Comparison of ENCODE assay signal across 9 mouse cellular contexts in the genomic region with DNA sequence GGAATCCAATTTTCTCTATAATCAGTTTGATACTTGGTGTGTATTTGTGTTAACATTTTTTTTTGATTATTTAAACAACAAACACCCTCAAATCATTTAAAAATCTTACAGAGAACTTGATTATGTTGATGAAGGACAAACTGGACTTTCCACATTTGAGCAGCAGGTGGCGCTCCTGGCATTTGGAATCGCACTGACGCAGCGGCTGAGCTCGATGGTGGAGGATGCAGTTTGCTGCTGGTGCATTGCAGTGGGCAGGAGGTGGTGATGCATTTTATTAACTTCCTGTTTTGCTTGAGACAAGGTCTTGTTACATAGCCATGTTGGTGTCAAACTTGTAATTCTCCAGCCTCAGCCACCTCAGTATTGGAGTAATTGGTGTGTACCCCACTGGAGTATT. TPM values are rescaled to one million over a fixed set of nuclear protein-coding genes. Genes with fewer than 3 reads are reported as not detected.
DNase-seq lines count a peak whose midpoint lies in the region; ATAC-seq and TF ChIP-seq lines count a peak whose summit lies in the region.
"Had no signal": no experiment of that assay in that cellular context is flagged by ENCODE, and none has a peak within 500 bp of the region (broad histone marks: within the 10 kb centered on the region; RNA-seq: fewer than 3 reads in every experiment).

No protein-coding gene starts in this region.

- no peak for ATAC-seq in heart, embryonic 11.5 days (replicated peaks; ENCODE audit: insufficient number of reproducible peaks, low FRiP score, low TSS enrichment)
- peak; percentile 58; the same call in 1 of the 2 replicates for ATAC-seq in limb, embryonic 14.5 days (ENCODE audit: low FRiP score, low read depth)
- peak; percentile 45; the same call in 1 of the 2 replicates for ATAC-seq in stomach, postnatal 0 days (ENCODE audit: low FRiP score, low TSS enrichment)

- no peaks in the 10 kb centered on the region for H3K27me3 ChIP-seq in heart, adult 2 months (ENCODE audit: control insufficient read depth, insufficient read depth, low read length)
- peaks cover 5% of the 10 kb centered on the region for H3K27me3 ChIP-seq in heart, embryonic 11.5 days (ENCODE audit: control insufficient read depth, insufficient read depth, low read length)
- H3K27me3 ChIP-seq in limb, embryonic 14.5 days (ENCODE audit: control insufficient read depth, insufficient read depth, low read length), result 0 out of 2 replicates have a peak, but pooled peaks cover 2% of the 10 kb centered on the region
- no peaks in the 10 kb centered on the region for H3K27me3 ChIP-seq in stomach, postnatal 0 days (ENCODE audit: control insufficient read depth, insufficient read depth, low read length)

- H3K4me3 ChIP-seq in heart, adult 2 months, result no peak overlapping the region
- no peak overlapping the region for H3K4me3 ChIP-seq in heart, embryonic 11.5 days (ENCODE audit: low read depth, low read length)
- no peak overlapping the region for H3K4me3 ChIP-seq in limb, embryonic 14.5 days (replicated peaks; ENCODE audit: low read length)
- H3K4me3 ChIP-seq in stomach, postnatal 0 days (ENCODE audit: low read depth, low read length), result no peak overlapping the region
- H3K4me3 ChIP-seq: lung, embryonic 15.5 days had no signal

- H3K4me1 ChIP-seq in heart, adult 2 months (ENCODE audit: control insufficient read depth, insufficient read depth, low read length), result no peaks in the 10 kb centered on the region
- H3K4me1 ChIP-seq in heart, embryonic 11.5 days (ENCODE audit: control insufficient read depth, insufficient read depth, low read length), result no peaks in the 10 kb centered on the region
- H3K4me1 ChIP-seq in limb, embryonic 14.5 days (ENCODE audit: control insufficient read depth, insufficient read depth, low read length), result no peaks in the 10 kb centered on the region
- H3K4me1 ChIP-seq in stomach, postnatal 0 days (replicated peaks; ENCODE audit: control insufficient read depth, insufficient read depth), result no peaks in the 10 kb centered on the region
- H3K4me1 ChIP-seq: lung, embryonic 15.5 days had no signal

- H3K9me3 ChIP-seq in heart, embryonic 11.5 days (replicated peaks; ENCODE audit: control insufficient read depth, low read length), result no peaks in the 10 kb centered on the region
- H3K9me3 ChIP-seq in limb, embryonic 14.5 days (ENCODE audit: control insufficient read depth, low read length), result no peaks in the 10 kb centered on the region
- no peaks in the 10 kb centered on the region for H3K9me3 ChIP-seq in stomach, postnatal 0 days (ENCODE audit: control insufficient read depth, low read length)
- H3K9me3 ChIP-seq: lung, embryonic 15.5 days had no signal

- DNase-seq in heart, adult 2 months, result peak; percentile 33 to 71
- DNase-seq in cerebellum, adult 8-10 months, result peak; percentile 70
- DNase-seq in frontal cortex, postnatal 25 days (ENCODE audit: low spot score in 2 of 2), result peak; percentile 68 to 72
- DNase-seq in kidney, adult 18-20 months, result peak; percentile 63
- peak; percentile 76 for DNase-seq in limb, embryonic 14.5 days (ENCODE audit: low spot score)
- peak; percentile 79 for DNase-seq in neural tube, embryonic 10.5 days (ENCODE audit: extremely low spot score, low spot score)
- DNase-seq in stomach, postnatal 0 days (ENCODE audit: low spot score), result peak; percentile 82

- H3K27ac ChIP-seq in heart, adult 2 months, result no peak overlapping the region
- no peak overlapping the region for H3K27ac ChIP-seq in heart, embryonic 11.5 days (ENCODE audit: low read depth, low read length)
- no peak overlapping the region for H3K27ac ChIP-seq in limb, embryonic 14.5 days (replicated peaks; ENCODE audit: low read depth, low read length)
- no peak overlapping the region for H3K27ac ChIP-seq in stomach, postnatal 0 days (replicated peaks)
- H3K27ac ChIP-seq: lung, embryonic 15.5 days had no signal

- intact Hi-C loops in heart, adult 2 months (cut with DNase I), result no loop called here

- no peaks in the 10 kb centered on the region for H3K36me3 ChIP-seq in heart, adult 2 months (ENCODE audit: control insufficient read depth, insufficient read depth, low read length)
- no peaks in the 10 kb centered on the region for H3K36me3 ChIP-seq in heart, embryonic 11.5 days (ENCODE audit: control insufficient read depth, insufficient read depth, low read length)
- no peaks in the 10 kb centered on the region for H3K36me3 ChIP-seq in limb, embryonic 14.5 days (ENCODE audit: control insufficient read depth, insufficient read depth, low read length)
- no peaks in the 10 kb centered on the region for H3K36me3 ChIP-seq in stomach, postnatal 0 days (ENCODE audit: control insufficient read depth, insufficient read depth, low read length)
- H3K36me3 ChIP-seq: lung, embryonic 15.5 days had no signal

- peak; percentile 82 for TF ChIP-seq CTCF in heart, adult 2 months (IDR thresholded peaks at IDR 0.05)
- TF ChIP-seq CTCF in stomach, postnatal 0 days (IDR thresholded peaks at IDR 0.05; ENCODE audit: low read depth), result peak; percentile 95

- 0 out of 2 replicates have a peak, but pooled peaks have one; percentile 27 for TF ChIP-seq EP300 in heart, adult 2 months (IDR thresholded peaks at IDR 0.05; ENCODE audit: insufficient read depth, low read depth, low read length)
- TF ChIP-seq EP300 in stomach, postnatal 0 days (optimal IDR thresholded peaks at IDR 0.05), result no peak

- no peak overlapping the region for H3K4me2 ChIP-seq in heart, embryonic 11.5 days
- no peak overlapping the region for H3K4me2 ChIP-seq in limb, embryonic 14.5 days (replicated peaks; ENCODE audit: low read depth, low read length, severe bottlenecking)
- no peak overlapping the region for H3K4me2 ChIP-seq in stomach, postnatal 0 days (replicated peaks; ENCODE audit: low read depth)
- H3K4me2 ChIP-seq: lung, embryonic 15.5 days had no signal

- H3K9ac ChIP-seq in heart, adult 2 months (ENCODE audit: low read depth, low read length), result no peak overlapping the region
- no peak overlapping the region for H3K9ac ChIP-seq in heart, embryonic 11.5 days (ENCODE audit: low read depth, low read length)
- no peak overlapping the region for H3K9ac ChIP-seq in limb, embryonic 14.5 days (ENCODE audit: low read depth, low read length, severe bottlenecking)
- H3K9ac ChIP-seq in stomach, postnatal 0 days (ENCODE audit: low read length), result no peak overlapping the region
- H3K9ac ChIP-seq: lung, embryonic 15.5 days had no signal

- no peak for TF ChIP-seq POLR2A in heart, adult 2 months (IDR thresholded peaks at IDR 0.05; ENCODE audit: insufficient read depth, low read depth, low read length)
- no peak for TF ChIP-seq POLR2A in limb, embryonic 14.5 days (IDR thresholded peaks at IDR 0.05; ENCODE audit: borderline replicate concordance, extremely low read depth, insufficient read depth, insufficient read length)

- WGBS in heart, adult 2 months, result under 1% methylated on average over 5 of the region's 5 CpGs
- 2% methylated on average over 5 of the region's 5 CpGs for WGBS in heart, embryonic 11.5 days (ENCODE audit: insufficient replicate concordance)
- under 1% methylated on average over 5 of the region's 5 CpGs for WGBS in limb, embryonic 14.5 days
- under 1% methylated on average over 5 of the region's 5 CpGs for WGBS in stomach, postnatal 0 days

- no peaks in the 10 kb centered on the region for H3K79me2 ChIP-seq in heart, adult 2 months (replicated peaks; ENCODE audit: control insufficient read depth, insufficient read depth, low read length)

RNA-seq across cellular contexts. Expression of a gene that starts 56.7 kb away (rescaled TPM):
- total RNA-seq in heart, adult 2 months (2021), result under 1 TPM; 0.23 to 0.39 TPM
- polyA plus RNA-seq in heart, adult 2 months (2012; rRNA removed), result 0.33 and 0.44 TPM in 2 replicates
- 1.3 and 2.0 TPM in 2 replicates for polyA plus RNA-seq in heart, embryonic 11.5 days (2014; fragmentation: Nextera tagmentation; extraction: Ambion mirVana)
- polyA plus RNA-seq in limb, embryonic 14.5 days (2012; rRNA removed), result 0.20 and 0.41 TPM in 2 replicates
- 0.25 and 0.74 TPM in 2 replicates for polyA plus RNA-seq in limb, embryonic 14.5 days (2014; fragmentation: Nextera tagmentation; extraction: Ambion mirVana)
- polyA plus RNA-seq in stomach, postnatal 0 days (2015; fragmentation: Nextera tagmentation; extraction: Ambion mirVana), result 0.35 and 0.44 TPM in 2 replicates
